Comparison of ENCODE assay signal across 11 mouse cellular contexts in the genomic region with DNA sequence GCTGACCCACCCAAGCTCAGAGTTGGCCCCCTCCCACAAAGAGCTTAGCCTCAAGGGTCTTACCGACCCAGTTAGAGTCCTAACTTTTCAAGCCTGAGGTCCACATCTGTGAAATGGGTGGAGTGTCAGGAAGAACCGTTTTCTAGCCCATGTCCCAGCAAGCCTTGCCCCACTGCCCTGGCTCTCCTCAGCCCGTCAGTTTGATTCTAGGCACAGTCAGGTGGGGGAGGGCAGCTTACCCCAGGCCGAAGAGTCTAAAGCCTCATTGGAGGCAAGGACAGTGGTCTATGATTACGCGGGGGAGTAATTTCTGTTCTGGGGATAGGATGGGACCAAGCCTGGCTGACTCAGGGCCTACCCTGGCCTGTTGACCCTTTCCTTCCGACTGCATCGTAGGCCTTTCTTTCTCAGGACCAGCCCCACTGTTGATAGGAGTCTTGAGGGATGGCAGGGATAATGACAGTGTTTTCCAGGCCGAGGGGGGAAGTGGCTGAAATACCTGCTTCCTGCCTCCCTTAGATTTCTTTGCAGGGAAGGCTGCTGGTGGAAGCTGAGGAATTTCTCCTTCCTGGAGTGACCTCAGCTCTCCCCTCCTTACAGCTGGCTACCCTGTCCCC. TPM values are rescaled to one million over a fixed set of nuclear protein-coding genes. Genes with fewer than 3 reads are reported as not detected.
DNase-seq lines count a peak whose midpoint lies in the region; ATAC-seq and TF ChIP-seq lines count a peak whose summit lies in the region.
"Had no signal": no experiment of that assay in that cellular context is flagged by ENCODE, and none has a peak within 500 bp of the region (broad histone marks: within the 10 kb centered on the region; RNA-seq: fewer than 3 reads in every experiment).

No protein-coding gene starts in this region.

- no peak for DNase-seq in gastrocnemius, adult 2 months
- DNase-seq in gastrocnemius, adult 8-10 months (ENCODE audit: low spot score in 2 of 2): no peak
- DNase-seq in cerebellum, postnatal 14 days: no peak
- no peak for DNase-seq in testis, postnatal 10 days (ENCODE audit: low spot score)
- no peak for DNase-seq in layer of hippocampus, postnatal 10 days (ENCODE audit: low spot score in 2 of 2)

- peak overlapping the region; percentile 99 for H3K9ac ChIP-seq in heart, embryonic 13.5 days
- peak overlapping the region; percentile 88; the same call in 1 of the 2 replicates for H3K9ac ChIP-seq in limb, embryonic 12.5 days (replicated peaks)

- peak overlapping the region; percentile 63 for H3ac ChIP-seq in C2C12 (ENCODE audit: control insufficient read depth, insufficient read length, low read depth)

- H3K79me2 ChIP-seq in C2C12 (ENCODE audit: control insufficient read depth, insufficient read depth): peaks cover 73% of the 10 kb centered on the region

- H3K4me2 ChIP-seq in heart, embryonic 13.5 days: peak overlapping the region; percentile 91
- peak overlapping the region; percentile 86 for H3K4me2 ChIP-seq in limb, embryonic 12.5 days

- H3K9me3 ChIP-seq in heart, embryonic 13.5 days: no peaks in the 10 kb centered on the region
- no peaks in the 10 kb centered on the region for H3K9me3 ChIP-seq in limb, embryonic 12.5 days

- TF ChIP-seq CTCF in gastrocnemius, adult 2 months (IDR thresholded peaks at IDR 0.05): no peak
- TF ChIP-seq CTCF in C2C12 (IDR thresholded peaks at IDR 0.05; ENCODE audit: control insufficient read depth, insufficient read depth, insufficient read length): no peak

- ATAC-seq in heart, embryonic 13.5 days (ENCODE audit: extremely low read depth, insufficient number of reproducible peaks, low FRiP score, low TSS enrichment): no peak
- no peak for ATAC-seq in limb, embryonic 12.5 days (ENCODE audit: insufficient number of reproducible peaks, insufficient read depth, low FRiP score, low TSS enrichment, low read depth)

- H3K4me1 ChIP-seq in heart, embryonic 13.5 days: peaks cover 83% of the 10 kb centered on the region
- peaks cover 59% of the 10 kb centered on the region for H3K4me1 ChIP-seq in limb, embryonic 12.5 days (replicated peaks)

- H3K27ac ChIP-seq in gastrocnemius, adult 2 months: peak overlapping the region; percentile 96
- peak overlapping the region; percentile 100 for H3K27ac ChIP-seq in heart, embryonic 13.5 days (replicated peaks)
- peak overlapping the region; percentile 77 for H3K27ac ChIP-seq in limb, embryonic 12.5 days

- WGBS in heart, embryonic 13.5 days: 33% methylated on average over 9 of the region's 9 CpGs
- WGBS in limb, embryonic 12.5 days: 65% methylated on average over 9 of the region's 9 CpGs

- peaks cover 64% of the 10 kb centered on the region for H3K79me3 ChIP-seq in C2C12 (ENCODE audit: low read depth)

- H3K36me3 ChIP-seq in C2C12 (ENCODE audit: control insufficient read depth, insufficient read depth): peaks cover 24% of the 10 kb centered on the region
- H3K36me3 ChIP-seq in heart, embryonic 13.5 days: peaks cover 16% of the 10 kb centered on the region
- no peaks in the 10 kb centered on the region for H3K36me3 ChIP-seq in limb, embryonic 12.5 days

- intact Hi-C loops in gastrocnemius, adult 2 months (cut with DNase I): no loop called here

- peak overlapping the region; percentile 90 for H3K4me3 ChIP-seq in gastrocnemius, adult 2 months
- peak overlapping the region; percentile 93 for H3K4me3 ChIP-seq in C2C12 (ENCODE audit: insufficient read depth, poor library complexity, severe bottlenecking)
- peak overlapping the region; percentile 95 for H3K4me3 ChIP-seq in heart, embryonic 13.5 days
- peak overlapping the region; percentile 78 for H3K4me3 ChIP-seq in limb, embryonic 12.5 days (replicated peaks)

- no peaks in the 10 kb centered on the region for H3K27me3 ChIP-seq in C2C12 (ENCODE audit: control insufficient read depth, insufficient read depth, insufficient read length)
- no peaks in the 10 kb centered on the region for H3K27me3 ChIP-seq in heart, embryonic 13.5 days (replicated peaks)
- no peaks in the 10 kb centered on the region for H3K27me3 ChIP-seq in limb, embryonic 12.5 days

TF ChIP-seq in C2C12, 6 proteins besides CTCF, POLR2A, EP300 and RAD21:
- no peak for TF ChIP-seq CEBPB (IDR thresholded peaks at IDR 0.05; ENCODE audit: low read depth)
- TF ChIP-seq FOSL1 (IDR thresholded peaks at IDR 0.05; ENCODE audit: insufficient read depth, low read length, poor library complexity, severe bottlenecking): no peak
- TF ChIP-seq MYOD1 (IDR thresholded peaks at IDR 0.05; ENCODE audit: control insufficient read depth, insufficient read length, low read depth): no peak
- TF ChIP-seq USF1 (IDR thresholded peaks at IDR 0.05; ENCODE audit: low read depth): no peak
- TF ChIP-seq MYOG (IDR thresholded peaks at IDR 0.05; ENCODE audit: control insufficient read depth, extremely low read depth, insufficient read length): no peak
- no peak for TF ChIP-seq MAX (IDR thresholded peaks at IDR 0.05)

RNA-seq across cellular contexts. Expression of a gene that starts 2.2 kb away (rescaled TPM):
- total RNA-seq in gastrocnemius, adult 2 months (2021): 10 to 100 TPM; 55.2 to 77.5 TPM
- 10 to 100 TPM; 42.0 to 54.1 (median 50.0) TPM for total RNA-seq in gastrocnemius, adult 8-10 months (2022)
- polyA plus RNA-seq in C2C12 (2012; fragmentation: generic; extraction: Trizol): 108 TPM
- 48.9 and 50.0 TPM in 2 replicates for polyA plus RNA-seq in heart, embryonic 13.5 days (2015; fragmentation: Nextera tagmentation; extraction: Ambion mirVana)
- polyA plus RNA-seq in limb, embryonic 12.5 days (2016; fragmentation: Nextera tagmentation; extraction: Ambion mirVana): 14.3 and 18.8 TPM in 2 replicates
- total RNA-seq in layer of hippocampus, postnatal 10 days (2021): 10 to 100 TPM; 13.7 to 14.8 TPM

RNA-seq across cellular contexts. Expression of a gene that starts 17.7 kb away (rescaled TPM):
- not detected for total RNA-seq in gastrocnemius, adult 2 months (2021)
- total RNA-seq in gastrocnemius, adult 8-10 months (2022): not detected
- 0.06 TPM for polyA plus RNA-seq in C2C12 (2012; fragmentation: generic; extraction: Trizol)
- polyA plus RNA-seq in heart, embryonic 13.5 days (2015; fragmentation: Nextera tagmentation; extraction: Ambion mirVana): not detected in 2 replicates
- not detected in 2 replicates for polyA plus RNA-seq in limb, embryonic 12.5 days (2016; fragmentation: Nextera tagmentation; extraction: Ambion mirVana)
- total RNA-seq in layer of hippocampus, postnatal 10 days (2021): not detected
- total RNA-seq: CH12.LX; left cerebral cortex, adult 8-10 months; neutrophil, adult 5-6 weeks had no signal

RNA-seq across cellular contexts. Expression of a gene that starts 40.5 kb away (rescaled TPM):
- total RNA-seq in gastrocnemius, adult 2 months (2021): not detected
- total RNA-seq in gastrocnemius, adult 8-10 months (2022): not detected
- polyA plus RNA-seq in C2C12 (2012; fragmentation: generic; extraction: Trizol): not detected
- 0.22 TPM in 1 of 2 replicates, not detected in the other for polyA plus RNA-seq in heart, embryonic 13.5 days (2015; fragmentation: Nextera tagmentation; extraction: Ambion mirVana)
- polyA plus RNA-seq in limb, embryonic 12.5 days (2016; fragmentation: Nextera tagmentation; extraction: Ambion mirVana): not detected in 2 replicates
- total RNA-seq in layer of hippocampus, postnatal 10 days (2021): not detected
- total RNA-seq: CH12.LX; left cerebral cortex, adult 8-10 months; neutrophil, adult 5-6 weeks had no signal
